Mouse (Mus musculus) layer of hippocampus, adult 8-10 months (tissue): ENCODE measurements at regions not wholly inside any gene's neighbourhood (a gene's known extent, or its start where the extent isn't known, plus 50 kb on each side); places are given as distances from the start of the nearest gene placed in this dataset.
A peak's percentile ranks its signal among the peaks of the same experiment; 100 is the strongest.
"Not testable (repeated sequence)": the region's sequence is repeated elsewhere in the genome, so short reads cannot be mapped to it uniquely, and the experiment has no call there.

ENCODE experiments used
- DNase-seq, 2 experiments: peaks; one replicate each; pipeline ENCODE4 v3.0.0; 2022; ENCODE audit warnings: low spot score in 2 of 2

- no peak for DNase-seq
Observed at GRCm38 (mm10) chr14:116586742-116587141, 338.4 kb upstream of the Gpc6 start.

GRCm38 (mm10) chr14:116589529-116589928 lies 335.6 kb upstream of the Gpc6 start:
- no peak for DNase-seq

- DNase-seq = no peak
Observed at GRCm38 (mm10) chr14:116590111-116590510, 335.0 kb upstream of the Gpc6 start.

GRCm38 (mm10) chr14:116608130-116608529 lies 317.0 kb upstream of the Gpc6 start:
- no peak for DNase-seq

GRCm38 (mm10) chr14:116611210-116611609 lies 313.9 kb upstream of the Gpc6 start:
- DNase-seq = no peak

GRCm38 (mm10) chr14:116632181-116632580 lies 292.9 kb upstream of the Gpc6 start:
- peak; percentile 4 to 8 for DNase-seq

GRCm38 (mm10) chr14:116642091-116642490 lies 283.0 kb upstream of the Gpc6 start:
- DNase-seq = no peak

- DNase-seq = no peak
Observed at GRCm38 (mm10) chr14:116651897-116652296, 273.2 kb upstream of the Gpc6 start.

GRCm38 (mm10) chr14:116683909-116684308 lies 241.2 kb upstream of the Gpc6 start:
- no peak for DNase-seq

GRCm38 (mm10) chr14:116697675-116698074 lies 227.4 kb upstream of the Gpc6 start:
- DNase-seq = no peak

- DNase-seq = no peak
Observed at GRCm38 (mm10) chr14:116698437-116698836, 226.7 kb upstream of the Gpc6 start.

- DNase-seq = not testable (repeated sequence)
Observed at GRCm38 (mm10) chr14:116734596-116734995, 190.5 kb upstream of the Gpc6 start.

- no peak for DNase-seq
Observed at GRCm38 (mm10) chr14:116754438-116755157, 170.5 kb upstream of the Gpc6 start.

- DNase-seq = no peak
Observed at GRCm38 (mm10) chr14:116761429-116761828, 163.7 kb upstream of the Gpc6 start.

- DNase-seq = no peak
Observed at GRCm38 (mm10) chr14:116771120-116771519, 154.0 kb upstream of the Gpc6 start.

- no peak for DNase-seq
Observed at GRCm38 (mm10) chr14:116771671-116772070, 153.4 kb upstream of the Gpc6 start.

- no peak for DNase-seq
Observed at GRCm38 (mm10) chr14:116779661-116780060, 145.5 kb upstream of the Gpc6 start.

GRCm38 (mm10) chr14:116783840-116784239 lies 141.3 kb upstream of the Gpc6 start:
- no peak for DNase-seq

- no peak for DNase-seq
Observed at GRCm38 (mm10) chr14:116806504-116806903, 118.6 kb upstream of the Gpc6 start.

GRCm38 (mm10) chr14:116808581-116808980 lies 116.5 kb upstream of the Gpc6 start:
- no peak for DNase-seq

- DNase-seq = no peak
Observed at GRCm38 (mm10) chr14:116810661-116811345, 114.3 kb upstream of the Gpc6 start.

- DNase-seq = no peak
Observed at GRCm38 (mm10) chr14:116837235-116837634, 87.9 kb upstream of the Gpc6 start.

- DNase-seq = no peak
Observed at GRCm38 (mm10) chr14:116869437-116869836, 55.7 kb upstream of the Gpc6 start.
